Mouse (Mus musculus) G1E (cell line): Measurements from ENCODE around the gene Axdnd1.

Experiments used
- CTCF ChIP-seq: IDR thresholded peaks from 2 replicates; pipeline ENCODE4 v1.5.1; 2012; ENCODE audit warnings: low read depth, low read length, inconsistent platforms, mixed read lengths
- TAL1 ChIP-seq: conservative IDR thresholded peaks from 2 replicates; pipeline ENCODE4 v1.6.1; 2012; ENCODE audit warnings: low read depth, low read length, inconsistent platforms, mixed read lengths

DNA sequence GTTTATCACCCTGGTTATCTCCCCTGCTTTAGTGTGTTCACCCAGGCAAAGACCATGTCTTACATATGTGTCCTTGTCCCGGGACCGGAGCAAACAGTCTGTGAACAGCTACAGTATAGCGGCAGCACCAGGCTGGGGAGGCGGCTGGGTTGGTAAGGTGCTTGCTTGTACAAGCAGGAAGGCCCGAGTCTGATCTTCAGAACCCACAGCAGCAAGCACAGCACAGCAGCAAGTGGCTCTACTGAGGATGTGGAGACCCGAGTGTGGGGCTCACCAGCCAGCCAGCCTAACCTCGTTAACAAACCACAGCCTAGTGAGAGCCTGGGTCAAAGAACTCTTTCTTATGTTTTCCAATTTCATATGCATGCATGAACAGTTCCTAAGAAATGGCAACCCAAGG is 140.8 kb downstream of the Axdnd1 start:
- TF ChIP-seq CTCF (no peak), TAL1 (no peak)
